Mouse (Mus musculus) neural tube, embryonic 13.5 days (tissue): ENCODE results near the gene Ms4a6b. TPM values are rescaled to one million over a fixed set of nuclear protein-coding genes. Genes with fewer than 3 reads are reported as not detected.
"Not testable (repeated sequence)": the region's sequence is repeated elsewhere in the genome, so short reads cannot be mapped to it uniquely, and the experiment has no call there.

Experiments used
- ATAC-seq: fragments of 200-750 bp; cut with Nextera tagmentation; 2 replicates; pipeline ENCODE4 v1.8.0; 2017; ENCODE audit warnings: low read depth, mild to moderate bottlenecking, moderate TSS enrichment, moderate library complexity
- H3K27ac ChIP-seq: fragments of 300-500 bp; sonication (generic); replicated peaks from 2 replicates; pipeline ENCODE4 v1.5.1; 2015; ENCODE audit warnings: moderate library complexity, mild to moderate bottlenecking, inconsistent platforms
- H3K27me3 ChIP-seq: fragments of 300-500 bp; sonication (generic); 2 replicates; pipeline ENCODE4 v1.6.1; 2015; ENCODE audit warnings: mild to moderate bottlenecking, inconsistent platforms
- H3K36me3 ChIP-seq: fragments of 300-500 bp; sonication (generic); 2 replicates; pipeline ENCODE4 v1.6.1; 2015; ENCODE audit warnings: mild to moderate bottlenecking, inconsistent platforms
- H3K4me1 ChIP-seq: fragments of 300-500 bp; sonication (generic); replicated peaks from 2 replicates; pipeline ENCODE4 v1.6.1; 2015; ENCODE audit warnings: inconsistent platforms
- H3K4me2 ChIP-seq: fragments of 300-500 bp; sonication (generic); 2 replicates; pipeline ENCODE4 v1.6.1; 2015; ENCODE audit warnings: inconsistent platforms, mild to moderate bottlenecking, moderate library complexity
- H3K4me3 ChIP-seq: fragments of 300-500 bp; sonication (generic); 2 replicates; pipeline ENCODE4 v1.5.1; 2015; ENCODE audit warnings: mild to moderate bottlenecking, inconsistent platforms
- H3K9ac ChIP-seq: fragments of 300-500 bp; sonication (generic); 2 replicates; pipeline ENCODE4 v1.6.1; 2015; ENCODE audit warnings: moderate library complexity, mild to moderate bottlenecking, inconsistent platforms
- H3K9me3 ChIP-seq: fragments of 300-500 bp; sonication (generic); 2 replicates; pipeline ENCODE4 v1.6.1; 2016; ENCODE audit warnings: inconsistent platforms
- WGBS: fragments of 180-500 bp; shearing (Covaris S2); methylation state at CpG from one replicate; pipeline ENCODE4 v1.1.7; 2015; 5-methylcytosine and 5-hydroxymethylcytosine counted together
- polyA plus RNA-seq: library from polyadenylated mRNA; unstranded; fragments of >200 nt; fragmentation: Nextera tagmentation; extraction: Ambion mirVana; gene quantifications from 2 replicates; pipeline ENCODE4 v1.2.1, GENCODE M21; 2015

Ms4a6b gene
- polyA plus RNA-seq, 1 experiment from 2014 or later, result 3.8 TPM

GRCm38 (mm10) chr19:11537336-11537735, 21.0 kb downstream of the Ms4a6b start:
- H3K27me3 ChIP-seq, result no peaks in the 10 kb centered on the region
- WGBS, result 18% methylated on average over 2 of the region's 2 CpGs
- H3K36me3 ChIP-seq, result no peaks in the 10 kb centered on the region
- no peak for ATAC-seq
- no peaks in the 10 kb centered on the region for H3K9me3 ChIP-seq
- no peak overlapping the region for H3K9ac ChIP-seq
- no peak overlapping the region for H3K4me3 ChIP-seq
- no peak overlapping the region for H3K27ac ChIP-seq
- H3K4me2 ChIP-seq, result no peak overlapping the region
- H3K4me1 ChIP-seq, result no peaks in the 10 kb centered on the region

GRCm38 (mm10) chr19:11540166-11540821, 24.0 kb downstream of the Ms4a6b start:
- ATAC-seq, H3K9ac ChIP-seq, H3K36me3 ChIP-seq, H3K4me2 ChIP-seq, H3K27me3 ChIP-seq, H3K27ac ChIP-seq, H3K4me1 ChIP-seq, H3K9me3 ChIP-seq, H3K4me3 ChIP-seq: not testable (repeated sequence)
- WGBS, result 92% methylated on average over 1 of the region's 1 CpGs

GRCm38 (mm10) chr19:11544383-11544782, 28.1 kb downstream of the Ms4a6b start:
- not testable (repeated sequence) for H3K4me1 ChIP-seq, H3K27ac ChIP-seq, H3K4me2 ChIP-seq, H3K36me3 ChIP-seq, H3K27me3 ChIP-seq, H3K9me3 ChIP-seq, ATAC-seq, H3K4me3 ChIP-seq, H3K9ac ChIP-seq
- WGBS, result 92% methylated on average over 2 of the region's 2 CpGs

- no peak for ATAC-seq
- H3K9me3 ChIP-seq, result no peaks in the 10 kb centered on the region
Observed at GRCm38 (mm10) chr19:11547911-11548310, 31.6 kb downstream of the Ms4a6b start.

GRCm38 (mm10) chr19:11554726-11555125, 38.4 kb downstream of the Ms4a6b start:
- WGBS, result 88% methylated on average over 5 of the region's 5 CpGs
- Histone ChIP-seq H3K4me1 (no peaks in the 10 kb centered on the region), H3K27me3 (no peaks in the 10 kb centered on the region), H3K9ac (no peak overlapping the region), H3K4me2 (no peak overlapping the region), H3K27ac (no peak overlapping the region), H3K9me3 (no peaks in the 10 kb centered on the region), H3K4me3 (no peak overlapping the region), H3K36me3 (no peaks in the 10 kb centered on the region)
- no peak for ATAC-seq

More at GRCm38 (mm10) chr19:11547911-11548310, 31.6 kb downstream of the Ms4a6b start:
- no peak overlapping the region for H3K4me3 ChIP-seq
- no peaks in the 10 kb centered on the region for H3K4me1 ChIP-seq
- H3K27ac ChIP-seq, result no peak overlapping the region
- no peak overlapping the region for H3K4me2 ChIP-seq
- no peaks in the 10 kb centered on the region for H3K27me3 ChIP-seq
- H3K9ac ChIP-seq, result no peak overlapping the region
- no peaks in the 10 kb centered on the region for H3K36me3 ChIP-seq

- not testable (repeated sequence) for H3K9me3 ChIP-seq, H3K27me3 ChIP-seq, H3K36me3 ChIP-seq, H3K27ac ChIP-seq, H3K4me1 ChIP-seq, H3K4me2 ChIP-seq, H3K9ac ChIP-seq, H3K4me3 ChIP-seq, ATAC-seq
Observed at GRCm38 (mm10) chr19:11559560-11559959, 43.2 kb downstream of the Ms4a6b start.

GRCm38 (mm10) chr19:11574965-11575364, 58.7 kb downstream of the Ms4a6b start:
- 88% methylated on average over 8 of the region's 8 CpGs for WGBS
- Histone ChIP-seq H3K4me3 (no peak overlapping the region), H3K36me3 (no peaks in the 10 kb centered on the region), H3K9ac (no peak overlapping the region), H3K27me3 (no peaks in the 10 kb centered on the region), H3K27ac (no peak overlapping the region), H3K4me2 (no peak overlapping the region), H3K9me3 (no peaks in the 10 kb centered on the region), H3K4me1 (no peaks in the 10 kb centered on the region)
- ATAC-seq, result no peak

Other genes with a start within 250 kb of the Ms4a6b start
- not detected in 2 replicates for gene Ms4a5, start 232.6 kb upstream of the Ms4a6b start, polyA plus RNA-seq
- 0.08 TPM in 1 of 2 replicates, not detected in the other for gene Ms4a14, start 202.1 kb upstream of the Ms4a6b start, polyA plus RNA-seq
- 3.9 and 4.3 TPM in 2 replicates for gene Ms4a7, start 180.4 kb upstream of the Ms4a6b start, polyA plus RNA-seq
- 3.2 and 3.6 TPM in 2 replicates for gene Ms4a4a, start 141.0 kb upstream of the Ms4a6b start, polyA plus RNA-seq
- gene Ms4a4c, start 111.7 kb upstream of the Ms4a6b start, polyA plus RNA-seq, result 0.11 and 0.59 TPM in 2 replicates
- not detected in 2 replicates for gene Ms4a4b, start 73.0 kb upstream of the Ms4a6b start, polyA plus RNA-seq
- 2.9 and 3.3 TPM in 2 replicates for gene Ms4a6c, start 47.1 kb upstream of the Ms4a6b start, polyA plus RNA-seq
- not detected in 2 replicates for gene Gm8369, start 30.6 kb upstream of the Ms4a6b start, polyA plus RNA-seq
- 0.25 TPM in 1 of 2 replicates, not detected in the other for gene Ms4a4d, start 20.3 kb downstream of the Ms4a6b start, polyA plus RNA-seq
- gene Ms4a6d, start 88.3 kb downstream of the Ms4a6b start, polyA plus RNA-seq, result 1.8 and 2.2 TPM in 2 replicates
- gene Ms4a2, start 107.2 kb downstream of the Ms4a6b start, polyA plus RNA-seq, result 0.18 and 0.40 TPM in 2 replicates
- gene Ms4a3, start 124.3 kb downstream of the Ms4a6b start, polyA plus RNA-seq, result 0.18 TPM in 1 of 2 replicates, not detected in the other
- not detected in 2 replicates for gene Oosp2, start 144.0 kb downstream of the Ms4a6b start, polyA plus RNA-seq
- not detected in 2 replicates for gene Oosp1, start 174.6 kb downstream of the Ms4a6b start, polyA plus RNA-seq
- not detected in 2 replicates for gene Oosp3, start 180.5 kb downstream of the Ms4a6b start, polyA plus RNA-seq
- gene Gif, start 231.0 kb downstream of the Ms4a6b start, polyA plus RNA-seq, result not detected in 2 replicates